Mouse (Mus musculus): ENCODE results near the gene Hist3h2ba. TPM values are rescaled to one million over a fixed set of nuclear protein-coding genes. Genes with fewer than 3 reads are reported as not detected.

Hist3h2ba gene
- polyA plus RNA-seq (2015; fragmentation: Nextera tagmentation; extraction: Ambion mirVana): 389 and 395 TPM in 2 replicates

DNA sequence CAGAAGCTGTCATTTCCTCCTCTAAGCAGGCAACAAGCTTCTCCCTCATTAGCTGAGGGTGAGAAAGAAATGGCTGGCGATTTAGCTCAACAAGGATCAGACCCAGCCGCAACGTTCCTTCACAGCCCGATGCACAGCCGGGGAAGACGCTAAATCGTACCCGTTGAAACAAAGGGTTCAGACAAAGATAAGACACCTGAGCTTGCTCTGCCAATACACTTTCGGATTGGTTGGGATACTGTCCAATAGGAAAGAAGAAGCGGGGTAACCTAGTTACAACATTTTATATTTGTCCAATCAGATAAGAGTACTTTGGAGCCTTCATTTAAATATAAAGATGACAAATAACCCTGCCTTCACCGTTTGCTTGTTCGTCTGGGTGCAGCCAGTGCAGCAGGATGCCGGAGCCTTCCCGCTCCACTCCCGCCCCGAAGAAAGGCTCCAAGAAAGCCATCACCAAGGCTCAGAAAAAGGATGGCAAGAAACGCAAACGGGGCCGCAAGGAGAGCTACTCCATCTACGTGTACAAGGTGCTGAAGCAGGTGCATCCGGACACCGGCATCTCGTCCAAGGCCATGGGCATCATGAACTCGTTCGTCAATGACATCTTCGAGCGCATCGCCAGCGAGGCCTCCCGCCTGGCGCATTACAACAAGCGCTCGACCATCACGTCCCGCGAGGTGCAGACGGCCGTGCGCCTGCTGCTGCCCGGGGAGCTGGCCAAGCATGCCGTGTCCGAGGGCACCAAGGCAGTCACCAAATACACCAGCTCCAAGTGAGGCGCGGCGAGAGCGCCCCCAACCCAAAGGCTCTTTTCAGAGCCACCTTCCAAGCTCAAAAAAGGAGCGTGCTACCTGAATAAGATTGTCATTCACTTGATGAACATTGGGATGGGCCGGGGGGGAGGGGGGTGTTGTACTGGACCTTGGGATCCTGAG lies at the start of gene Hist3h2ba:
Gene Hist3h2ba (plus strand): TSS at position 379 of the 938 bp plus-strand sequence.
- Histone ChIP-seq H3K4me2 (ENCODE audit: low read length) (peak within 1 kb of the TSS; percentile 86), H3K9ac (replicated peaks; ENCODE audit: low read depth, low read length) (peak within 1 kb of the TSS; percentile 89)
- peak; percentile 88 for ATAC-seq

DNA sequence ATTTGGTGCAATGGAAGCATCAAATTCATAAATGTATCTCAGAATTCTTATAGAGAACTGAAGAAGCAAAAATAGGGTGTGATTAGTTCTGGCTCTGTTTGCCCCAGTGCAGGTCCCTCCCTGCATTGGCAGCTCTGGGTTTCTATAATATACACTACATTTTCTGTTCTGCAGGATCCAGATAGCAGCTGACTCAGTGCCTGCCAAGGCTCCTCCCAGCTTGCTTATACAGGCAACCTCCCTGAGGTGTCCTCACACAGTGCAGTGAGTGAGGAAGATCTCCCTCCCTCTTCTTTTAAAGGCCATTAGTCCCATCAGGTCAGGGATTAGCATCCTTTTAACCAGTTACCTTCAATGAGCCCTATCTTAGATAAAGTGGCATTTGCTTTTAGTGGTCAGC lies 47.6 kb upstream of the Hist3h2ba start:
- H3K36me3 ChIP-seq (ENCODE audit: control insufficient read depth, insufficient read depth): peaks cover 12% of the 10 kb centered on the region
- no peak for ATAC-seq

More for the DNA sequence above, at the start of gene Hist3h2ba:
- peak within 1 kb of the TSS; percentile 100 for H3K27ac ChIP-seq (ENCODE audit: low read length)
- no peaks in the 10 kb centered on the region for H3K27me3 ChIP-seq (replicated peaks; ENCODE audit: control insufficient read depth, insufficient read depth, low read length)
- WGBS: under 1% methylated on average over 48 of the region's 48 CpGs
- H3K36me3 ChIP-seq (ENCODE audit: control insufficient read depth, insufficient read depth): no peaks in the 10 kb centered on the region
- H3K4me3 ChIP-seq (replicated peaks; ENCODE audit: low read length): peak within 1 kb of the TSS; percentile 52
- peaks cover 22% of the 10 kb centered on the region for H3K4me1 ChIP-seq (replicated peaks; ENCODE audit: control insufficient read depth, insufficient read depth, low read length)
- no peaks in the 10 kb centered on the region for H3K9me3 ChIP-seq (ENCODE audit: control insufficient read depth, low read length)

DNA sequence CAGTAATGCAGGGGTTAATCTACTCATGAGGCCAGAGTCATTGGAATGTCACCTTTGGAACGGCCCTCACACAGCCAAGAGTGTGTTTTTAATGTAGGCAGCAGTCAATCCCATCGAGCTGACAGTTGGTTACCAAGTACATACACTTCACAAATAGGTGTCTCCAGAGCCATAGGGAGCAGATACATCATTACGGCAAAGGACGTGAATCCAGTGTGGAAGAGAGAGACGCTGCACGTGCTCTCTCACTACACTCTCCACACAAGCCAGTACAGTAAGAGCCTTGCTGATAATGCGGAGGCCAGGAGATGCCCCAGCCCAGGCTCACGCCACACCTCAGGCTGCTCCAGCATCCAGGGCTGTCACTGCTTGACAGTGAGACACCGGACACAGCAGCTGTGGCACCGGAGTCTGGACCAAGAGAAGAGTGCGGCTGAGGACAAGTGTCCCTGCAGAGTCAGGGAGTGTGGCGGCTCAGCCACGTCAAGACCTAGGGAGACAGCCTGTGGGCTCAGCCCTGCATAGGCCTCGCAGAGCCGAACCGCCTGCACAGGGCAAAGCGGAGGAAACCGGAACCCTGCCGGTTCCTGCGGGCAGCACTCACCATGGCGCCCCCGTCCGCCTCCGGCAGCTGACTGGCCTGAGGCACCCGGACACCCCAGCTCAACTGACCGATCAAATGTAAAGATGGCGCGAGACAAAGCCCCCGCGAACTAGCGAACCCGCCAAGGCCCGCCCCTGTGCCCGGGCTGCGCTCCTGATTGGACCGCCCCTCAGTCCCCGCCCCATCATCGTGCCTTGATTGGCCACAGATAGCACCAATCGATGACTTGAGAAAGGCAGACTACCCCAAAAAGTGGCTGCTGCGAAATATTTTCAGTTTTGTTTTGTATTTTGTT lies 45.0 kb upstream of the Hist3h2ba start, which contains the start of gene Zfp39:
Gene Zfp39 (minus strand): TSS at position 715 of the 899 bp plus-strand sequence.
- peak within 1 kb of the TSS; percentile 70 for H3K4me3 ChIP-seq (replicated peaks; ENCODE audit: low read length)
- peak; percentile 99 for ATAC-seq
- peak within 1 kb of the TSS; percentile 84 for H3K27ac ChIP-seq (ENCODE audit: low read length)
- no peaks in the 10 kb centered on the region for H3K9me3 ChIP-seq (ENCODE audit: control insufficient read depth, low read length)
- no peaks in the 10 kb centered on the region for H3K27me3 ChIP-seq (replicated peaks; ENCODE audit: control insufficient read depth, insufficient read depth, low read length)
- peak within 1 kb of the TSS; percentile 88 for H3K9ac ChIP-seq (replicated peaks; ENCODE audit: low read depth, low read length)
- H3K36me3 ChIP-seq (ENCODE audit: control insufficient read depth, insufficient read depth): no peaks in the 10 kb centered on the region; the same call in 1 of the 2 replicates
- WGBS: under 1% methylated on average over 40 of the region's 40 CpGs
- H3K4me1 ChIP-seq (replicated peaks; ENCODE audit: control insufficient read depth, insufficient read depth, low read length): peaks cover 8% of the 10 kb centered on the region
- peak within 1 kb of the TSS; percentile 86 for H3K4me2 ChIP-seq (ENCODE audit: low read length)

More for the DNA sequence above, 47.6 kb upstream of the Hist3h2ba start:
- Histone ChIP-seq H3K27me3 (replicated peaks; ENCODE audit: control insufficient read depth, insufficient read depth, low read length) (no peaks in the 10 kb centered on the region), H3K4me1 (replicated peaks; ENCODE audit: control insufficient read depth, insufficient read depth, low read length) (peaks cover 8% of the 10 kb centered on the region), H3K4me3 (replicated peaks; ENCODE audit: low read length) (no peak overlapping the region), H3K9ac (replicated peaks; ENCODE audit: low read depth, low read length) (no peak overlapping the region), H3K9me3 (ENCODE audit: control insufficient read depth, low read length) (no peaks in the 10 kb centered on the region), H3K27ac (ENCODE audit: low read length) (no peak overlapping the region), H3K4me2 (ENCODE audit: low read length) (no peak overlapping the region)

DNA sequence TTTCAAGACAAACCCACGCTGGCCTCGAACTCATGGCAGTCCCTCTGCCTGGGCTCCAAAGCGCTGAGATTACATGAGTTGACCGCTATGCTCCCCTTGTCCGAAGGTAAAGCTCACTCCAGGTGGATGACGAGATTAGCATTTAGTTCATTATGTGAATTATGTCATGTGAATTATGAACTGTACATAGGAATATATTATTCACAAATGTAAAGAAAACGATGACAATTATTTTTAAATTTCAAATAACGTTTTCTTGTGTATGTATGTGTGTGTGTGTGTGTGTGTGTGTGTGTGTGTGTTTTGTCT lies 44.4 kb upstream of the Hist3h2ba start:
- 1% methylated on average over 8 of the region's 8 CpGs for WGBS
- Histone ChIP-seq H3K9me3 (ENCODE audit: control insufficient read depth, low read length) (no peaks in the 10 kb centered on the region), H3K4me3 (replicated peaks; ENCODE audit: low read length) (peak overlapping the region; percentile 70), H3K36me3 (ENCODE audit: control insufficient read depth, insufficient read depth) (no peaks in the 10 kb centered on the region; the same call in 1 of the 2 replicates), H3K4me2 (ENCODE audit: low read length) (peak overlapping the region; percentile 76), H3K27ac (ENCODE audit: low read length) (no peak overlapping the region), H3K27me3 (replicated peaks; ENCODE audit: control insufficient read depth, insufficient read depth, low read length) (no peaks in the 10 kb centered on the region), H3K4me1 (replicated peaks; ENCODE audit: control insufficient read depth, insufficient read depth, low read length) (peaks cover 8% of the 10 kb centered on the region), H3K9ac (replicated peaks; ENCODE audit: low read depth, low read length) (0 out of 2 replicates have a peak overlapping the region, but pooled peaks have one; percentile 36)
- ATAC-seq: peak; percentile 9

DNA sequence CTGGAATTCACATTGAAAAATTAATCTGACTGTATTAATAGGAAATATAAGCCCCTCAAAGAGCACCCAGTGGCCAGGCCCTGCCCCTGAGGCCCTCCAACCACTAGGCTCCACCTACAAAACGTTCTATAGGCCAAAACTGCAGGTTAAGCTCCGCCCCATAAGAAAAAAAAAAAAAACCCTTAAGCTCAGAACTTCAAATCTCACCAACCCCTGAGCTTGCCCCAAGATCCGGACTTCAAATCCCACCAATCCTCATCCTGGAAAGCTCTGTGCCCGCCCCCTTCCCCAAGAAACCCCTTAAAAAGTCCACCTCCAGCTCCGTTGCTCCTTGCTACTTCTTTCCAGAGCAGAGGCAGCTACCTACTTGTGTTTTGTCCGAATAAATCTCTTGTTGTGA lies 43.9 kb upstream of the Hist3h2ba start:
- 46% methylated on average over 6 of the region's 6 CpGs for WGBS
- H3K36me3 ChIP-seq (ENCODE audit: control insufficient read depth, insufficient read depth): no peaks in the 10 kb centered on the region
- no peak for ATAC-seq
- no peak overlapping the region for H3K9ac ChIP-seq (replicated peaks; ENCODE audit: low read depth, low read length)
- peaks cover 8% of the 10 kb centered on the region for H3K4me1 ChIP-seq (replicated peaks; ENCODE audit: control insufficient read depth, insufficient read depth, low read length)
- H3K27me3 ChIP-seq (replicated peaks; ENCODE audit: control insufficient read depth, insufficient read depth, low read length): no peaks in the 10 kb centered on the region
- H3K4me2 ChIP-seq (ENCODE audit: low read length): no peak overlapping the region
- no peak overlapping the region for H3K4me3 ChIP-seq (replicated peaks; ENCODE audit: low read length)
- no peak overlapping the region for H3K27ac ChIP-seq (ENCODE audit: low read length)
- H3K9me3 ChIP-seq (ENCODE audit: control insufficient read depth, low read length): no peaks in the 10 kb centered on the region

DNA sequence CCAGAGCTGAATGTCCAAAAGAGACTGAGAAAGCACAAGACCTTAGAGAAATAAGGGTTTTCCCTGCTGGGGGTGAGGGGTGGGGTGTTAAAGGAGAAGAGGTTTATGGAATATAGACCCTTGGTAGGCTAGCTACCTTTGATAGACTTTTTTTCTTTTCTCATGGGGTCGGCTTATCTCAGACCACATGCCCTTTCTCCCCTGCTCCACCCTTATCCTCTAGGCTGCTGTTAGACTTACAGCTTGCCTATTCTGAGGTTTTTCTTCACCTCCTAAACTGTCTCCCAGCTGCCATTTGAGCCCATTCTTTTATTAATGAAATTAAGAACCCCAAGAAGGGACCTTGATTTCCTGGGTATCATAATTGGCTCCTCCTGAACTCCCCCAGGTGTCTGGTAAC lies 34.9 kb upstream of the Hist3h2ba start:
- Histone ChIP-seq H3K4me3 (replicated peaks; ENCODE audit: low read length) (no peak overlapping the region), H3K9me3 (ENCODE audit: control insufficient read depth, low read length) (no peaks in the 10 kb centered on the region), H3K36me3 (ENCODE audit: control insufficient read depth, insufficient read depth) (no peaks in the 10 kb centered on the region), H3K27ac (ENCODE audit: low read length) (no peak overlapping the region), H3K9ac (replicated peaks; ENCODE audit: low read depth, low read length) (no peak overlapping the region), H3K27me3 (replicated peaks; ENCODE audit: control insufficient read depth, insufficient read depth, low read length) (0 out of 2 replicates have a peak, but pooled peaks cover 3% of the 10 kb centered on the region), H3K4me1 (replicated peaks; ENCODE audit: control insufficient read depth, insufficient read depth, low read length) (peaks cover 4% of the 10 kb centered on the region; the same call in 1 of the 2 replicates), H3K4me2 (ENCODE audit: low read length) (no peak overlapping the region)
- ATAC-seq: no peak
- 89% methylated on average over 1 of the region's 1 CpGs for WGBS

DNA sequence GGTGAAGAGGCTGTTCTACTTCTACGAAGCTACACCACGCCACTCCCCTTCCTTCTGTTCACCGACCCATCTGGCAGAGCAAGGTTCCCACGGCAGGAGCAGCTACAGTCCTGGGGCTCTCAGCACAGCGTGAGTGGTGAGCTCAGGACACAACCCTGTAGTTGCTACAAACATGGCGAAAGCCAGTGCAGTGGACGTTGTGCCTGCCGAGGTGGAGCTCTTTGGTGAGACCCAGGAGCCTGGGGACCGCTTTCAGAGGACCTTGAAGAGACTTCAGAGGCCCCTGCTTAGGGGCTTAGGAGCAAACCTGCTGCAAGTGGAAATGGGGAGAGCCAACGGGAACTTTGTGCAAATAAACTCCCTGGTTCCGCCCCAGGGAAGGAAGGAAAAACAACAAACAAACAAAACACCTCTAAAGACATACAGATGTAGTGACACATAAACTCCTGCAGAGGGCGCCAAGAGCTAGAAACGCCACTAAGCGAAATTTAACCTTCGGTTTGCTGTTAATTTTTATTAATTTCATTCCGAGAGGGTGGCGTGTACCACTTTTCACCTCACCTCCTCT lies 34.2 kb upstream of the Hist3h2ba start:
- H3K36me3 ChIP-seq (ENCODE audit: control insufficient read depth, insufficient read depth): no peaks in the 10 kb centered on the region
- H3K4me3 ChIP-seq (replicated peaks; ENCODE audit: low read length): peak overlapping the region; percentile 30
- peak overlapping the region; percentile 56 for H3K4me2 ChIP-seq (ENCODE audit: low read length)
- H3K27me3 ChIP-seq (replicated peaks; ENCODE audit: control insufficient read depth, insufficient read depth, low read length): 0 out of 2 replicates have a peak, but pooled peaks cover 3% of the 10 kb centered on the region
- no peak overlapping the region for H3K27ac ChIP-seq (ENCODE audit: low read length)
- WGBS: 14% methylated on average over 17 of the region's 17 CpGs
- H3K9ac ChIP-seq (replicated peaks; ENCODE audit: low read depth, low read length): peak overlapping the region; percentile 38; the same call in 1 of the 2 replicates
- H3K9me3 ChIP-seq (ENCODE audit: control insufficient read depth, low read length): no peaks in the 10 kb centered on the region
- peak; percentile 52 for ATAC-seq
- peaks cover 4% of the 10 kb centered on the region; the same call in 1 of the 2 replicates for H3K4me1 ChIP-seq (replicated peaks; ENCODE audit: control insufficient read depth, insufficient read depth, low read length)

DNA sequence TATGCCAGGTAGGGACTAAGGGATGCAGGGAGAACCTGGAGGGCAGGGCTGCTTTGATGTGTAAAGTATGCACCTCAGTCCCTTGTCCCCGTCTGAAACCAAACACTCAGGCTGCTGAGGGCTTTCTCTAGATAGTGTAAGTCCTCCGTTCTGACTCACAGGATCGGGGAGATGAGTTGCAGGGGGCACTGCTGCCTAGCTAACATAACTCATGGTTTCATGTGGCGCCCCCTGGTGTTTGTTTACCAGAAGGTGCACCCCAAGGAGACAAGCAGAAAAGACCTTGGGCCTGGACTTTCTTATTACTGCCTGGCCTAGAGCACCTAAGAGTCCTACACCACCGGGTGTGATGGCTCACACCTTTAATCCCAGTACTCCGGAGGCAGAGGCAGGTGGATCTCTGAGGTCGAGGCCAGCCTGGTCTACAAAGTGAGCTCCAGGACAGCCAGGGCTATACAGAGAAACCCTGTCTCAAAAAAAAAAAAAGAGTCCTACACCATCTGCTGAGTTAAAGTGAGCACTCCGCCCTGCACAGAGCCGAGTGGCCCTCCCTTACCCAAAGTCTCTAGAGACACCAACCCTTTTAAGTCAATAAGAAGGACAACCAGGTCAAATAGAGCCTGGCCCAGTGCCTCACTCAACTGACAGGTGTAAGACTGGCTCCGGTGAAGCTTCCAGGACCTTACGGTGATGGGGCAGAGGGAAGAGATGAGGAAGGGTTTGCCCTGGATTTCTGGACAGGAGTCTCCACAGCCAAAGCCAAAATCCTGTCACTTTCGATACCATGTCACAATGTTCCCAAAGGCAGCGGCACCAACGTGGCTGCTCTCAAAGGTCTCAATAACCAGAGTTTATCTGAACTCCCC lies 31.6 kb upstream of the Hist3h2ba start:
- Histone ChIP-seq H3K4me3 (replicated peaks; ENCODE audit: low read length) (no peak overlapping the region), H3K4me1 (replicated peaks; ENCODE audit: control insufficient read depth, insufficient read depth, low read length) (peaks cover 4% of the 10 kb centered on the region; the same call in 1 of the 2 replicates), H3K4me2 (ENCODE audit: low read length) (no peak overlapping the region), H3K27ac (ENCODE audit: low read length) (no peak overlapping the region), H3K9me3 (ENCODE audit: control insufficient read depth, low read length) (no peaks in the 10 kb centered on the region), H3K36me3 (ENCODE audit: control insufficient read depth, insufficient read depth) (no peaks in the 10 kb centered on the region), H3K9ac (replicated peaks; ENCODE audit: low read depth, low read length) (no peak overlapping the region), H3K27me3 (replicated peaks; ENCODE audit: control insufficient read depth, insufficient read depth, low read length) (0 out of 2 replicates have a peak, but pooled peaks cover 3% of the 10 kb centered on the region)
- 61% methylated on average over 14 of the region's 14 CpGs for WGBS
- no peak for ATAC-seq
